Mouse (Mus musculus) E14TG2a.4 (cell line): ENCODE data around the gene Wdsub1.

Experiments used
- CTCF ChIP-seq: conservative IDR thresholded peaks from 2 replicates; pipeline ENCODE4 v1.5.1; 2014; ENCODE audit warnings: low read length
- POU5F1 ChIP-seq: IDR thresholded peaks from 2 replicates; pipeline ENCODE4 v1.6.1; 2014; ENCODE audit warnings: low read length, borderline replicate concordance

DNA sequence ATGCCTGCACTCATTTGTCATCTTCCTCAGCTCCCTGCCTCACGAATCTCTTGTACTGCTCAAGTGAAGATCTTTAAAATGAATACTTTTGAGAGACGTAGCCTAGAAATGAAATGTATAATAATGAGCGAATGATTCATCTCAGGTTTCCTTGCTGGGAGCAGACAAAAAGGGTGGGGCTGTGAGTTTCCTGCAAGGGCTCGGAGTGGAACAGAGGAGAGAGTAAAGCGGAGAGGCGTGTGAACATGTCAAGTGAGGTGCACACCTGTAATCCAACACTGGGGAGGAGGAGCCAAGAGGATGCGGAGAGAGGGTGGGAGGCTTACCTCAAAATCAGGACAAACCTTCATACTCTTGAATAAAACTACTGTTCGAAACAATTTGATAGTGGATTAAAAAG is 14.4 kb upstream of the Wdsub1 start:
- TF ChIP-seq CTCF (no peak), POU5F1 (no peak)
